Mouse (Mus musculus) spleen, embryonic (tissue): ENCODE measurements around the gene Agap1.

Experiments
- CTCF ChIA-PET: fragments of 350-600 bp; sonication (Branson Sonifier 250); formaldehyde crosslinking; loops from one replicate; lab custom pipeline; 2022; lab: Charles Lee

The Agap1 gene

GRCm38 (mm10) chr1:89454196-89455123, at the start of gene Agap1:
Gene Agap1, plus strand, starts transcription at chr1:89454806.
- CTCF ChIA-PET = no interaction called here

- CTCF ChIA-PET = no interaction called here
These were observed 48.6 kb upstream of the Agap1 start for GRCm38 (mm10) chr1:89405991-89406390.

DNA sequence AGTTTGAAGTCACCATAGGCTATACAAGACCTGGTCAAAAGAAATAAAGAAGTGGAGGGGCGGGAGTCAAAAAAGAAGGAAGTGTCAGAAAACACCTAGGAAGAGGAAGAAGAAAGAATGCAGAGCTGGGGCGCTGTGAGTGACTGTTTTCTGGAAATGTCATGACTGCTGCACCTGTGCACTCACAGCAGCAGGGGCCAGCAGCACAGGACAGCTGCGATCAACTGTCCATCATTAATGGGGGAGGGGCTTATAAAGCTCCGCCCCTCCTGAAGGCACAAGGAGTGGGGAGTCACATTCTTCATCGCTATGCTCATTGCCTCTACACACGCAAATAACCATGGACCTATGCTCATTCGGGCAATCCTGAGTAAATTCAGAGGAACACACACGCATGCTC, 46.6 kb upstream of the Agap1 start:
- CTCF ChIA-PET = no interaction called here

DNA sequence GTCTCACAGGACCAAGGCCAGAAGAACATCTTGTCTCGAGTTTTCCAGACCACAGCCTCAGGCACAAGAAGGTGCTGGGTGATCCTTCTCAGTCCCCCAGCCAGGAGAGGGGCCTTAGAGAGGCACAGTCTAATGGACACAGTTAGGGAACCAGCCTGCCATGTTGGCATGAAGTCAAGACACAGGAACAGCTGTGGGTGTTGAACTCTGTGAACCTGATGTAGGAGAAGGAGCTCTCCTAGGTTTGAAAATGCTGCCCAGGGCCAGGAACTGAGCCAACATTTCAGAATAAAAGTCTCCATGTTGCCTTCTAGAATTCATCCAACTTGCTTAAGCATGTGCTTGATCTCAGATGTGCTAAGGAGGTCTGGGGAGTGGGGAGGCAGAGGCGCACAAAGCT, 41.5 kb upstream of the Agap1 start:
- CTCF ChIA-PET = no interaction called here

DNA sequence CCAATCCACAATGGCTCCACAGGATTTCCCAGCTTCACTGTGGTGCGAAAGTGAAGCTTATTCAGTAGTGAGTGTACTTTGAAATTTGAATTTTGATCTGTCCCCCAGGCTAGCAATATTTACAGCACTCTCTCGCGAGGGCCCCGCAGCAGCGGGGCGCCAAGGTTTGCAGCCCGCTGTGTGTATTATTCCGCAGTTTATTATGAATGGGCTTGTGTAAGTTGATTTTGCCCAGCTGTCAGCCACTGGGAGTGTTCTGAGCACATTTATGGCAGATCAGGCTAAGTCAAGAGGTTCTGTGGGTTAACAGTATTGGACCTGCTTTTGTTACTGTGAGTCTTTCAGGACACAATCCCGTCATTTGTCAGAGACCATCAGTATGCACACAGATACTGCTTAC, 40.0 kb upstream of the Agap1 start:
- CTCF ChIA-PET = no interaction called here

DNA sequence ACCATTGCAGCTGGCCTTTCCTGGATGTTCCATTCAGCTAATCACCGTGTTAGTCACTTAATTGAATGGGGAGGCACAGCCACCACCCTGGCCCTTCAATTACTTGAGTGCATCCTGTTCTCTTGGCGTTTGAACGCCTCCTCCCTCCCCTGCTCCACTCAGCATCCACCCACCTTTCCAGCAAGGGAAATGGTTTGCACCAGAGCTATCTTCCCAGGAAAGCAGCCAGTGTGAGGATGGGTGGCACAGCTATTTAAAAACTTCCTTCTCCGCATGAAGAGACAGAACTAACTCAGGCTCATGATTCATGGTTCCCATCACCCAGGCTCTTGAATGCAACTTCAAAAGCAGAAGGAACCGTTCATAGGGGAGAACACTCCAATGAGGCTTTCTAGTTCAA, 37.7 kb upstream of the Agap1 start:
- CTCF ChIA-PET = no interaction called here

- CTCF ChIA-PET = no interaction called here
These were observed 34.0 kb upstream of the Agap1 start for GRCm38 (mm10) chr1:89420642-89421041.

DNA sequence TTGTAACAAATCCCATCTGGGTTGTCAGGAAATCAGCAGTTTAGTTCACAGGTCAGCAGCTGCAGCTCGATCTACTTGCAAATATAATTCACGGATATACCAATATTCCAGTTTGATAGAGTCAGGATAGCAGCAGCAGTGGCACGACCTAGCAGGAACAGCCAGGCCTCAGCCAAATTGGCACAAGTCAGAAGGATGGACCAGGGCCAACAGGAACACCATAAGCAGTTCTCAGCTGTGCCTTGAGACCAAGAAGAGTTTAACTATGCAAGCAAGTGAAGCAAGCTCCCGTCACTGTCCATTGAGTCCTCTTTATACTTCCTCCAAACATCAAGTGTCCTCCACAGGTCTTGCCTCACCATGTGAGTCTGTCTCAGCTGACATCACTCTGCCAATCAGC, 33.2 kb upstream of the Agap1 start:
- CTCF ChIA-PET = no interaction called here

DNA sequence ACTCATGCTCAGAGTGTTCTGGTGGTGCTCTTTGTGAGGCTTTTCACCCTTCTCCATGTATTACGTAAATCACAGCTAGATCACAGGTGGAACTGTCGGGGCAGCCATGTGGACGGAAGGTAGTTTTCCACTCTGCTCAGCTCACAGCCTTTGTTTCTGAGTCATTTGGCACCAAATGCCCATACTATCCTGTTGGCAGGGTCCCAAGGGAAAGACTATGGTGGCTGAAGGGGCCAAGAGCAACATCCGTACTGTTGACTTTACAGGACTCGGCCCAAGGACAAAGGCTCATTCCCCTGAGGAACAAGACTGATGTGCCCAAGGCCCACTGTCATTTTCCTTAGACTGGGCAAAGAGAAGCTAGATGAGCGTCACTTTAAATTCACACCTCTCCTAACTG, 30.0 kb upstream of the Agap1 start:
- CTCF ChIA-PET = no interaction called here

DNA sequence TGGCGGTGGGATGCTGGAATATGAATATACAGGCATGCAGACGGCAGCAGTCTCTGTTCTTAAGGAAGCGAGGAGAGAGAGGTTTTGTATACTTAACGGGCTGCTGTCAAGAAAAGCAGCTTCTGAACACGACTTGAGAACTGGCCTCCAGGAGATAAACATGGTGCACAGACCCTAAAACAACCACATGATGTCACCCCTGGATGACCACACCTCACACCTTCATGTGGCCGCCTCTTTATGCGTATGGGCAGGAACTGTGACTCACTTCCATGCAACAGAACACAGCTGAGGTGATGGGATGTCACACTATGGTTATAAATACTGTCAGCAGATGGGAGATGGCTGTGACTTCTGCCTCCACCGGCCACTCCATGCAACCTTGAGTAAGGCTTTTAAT, 28.5 kb upstream of the Agap1 start:
- CTCF ChIA-PET = no interaction called here

DNA sequence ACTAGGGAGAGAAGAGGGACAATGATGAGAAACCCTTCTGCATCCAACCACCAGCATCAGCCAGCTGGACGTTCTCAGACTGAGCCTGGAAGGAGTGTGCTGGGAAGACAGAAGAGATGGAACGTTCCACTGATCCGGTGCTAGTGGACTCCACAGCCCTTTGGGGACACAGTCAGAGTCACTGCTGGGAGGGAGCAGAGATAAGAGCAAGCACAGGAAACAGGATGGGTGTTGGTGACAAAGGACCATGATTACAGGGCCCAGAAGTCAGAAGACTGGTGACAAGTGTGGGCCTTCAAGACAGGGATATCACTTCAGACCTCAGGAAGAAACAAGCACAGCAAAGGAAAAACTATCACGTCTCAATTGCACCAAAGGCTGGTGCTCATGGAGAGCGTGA, 25.9 kb upstream of the Agap1 start:
- CTCF ChIA-PET = no interaction called here

GRCm38 (mm10) chr1:89429946-89430640, 24.5 kb upstream of the Agap1 start:
- CTCF ChIA-PET = interaction anchor here (0.6 kb wide), 1 partner anchor 9 kb away, joined by 20 read pairs; no protein-coding TSS in a partner anchor

DNA sequence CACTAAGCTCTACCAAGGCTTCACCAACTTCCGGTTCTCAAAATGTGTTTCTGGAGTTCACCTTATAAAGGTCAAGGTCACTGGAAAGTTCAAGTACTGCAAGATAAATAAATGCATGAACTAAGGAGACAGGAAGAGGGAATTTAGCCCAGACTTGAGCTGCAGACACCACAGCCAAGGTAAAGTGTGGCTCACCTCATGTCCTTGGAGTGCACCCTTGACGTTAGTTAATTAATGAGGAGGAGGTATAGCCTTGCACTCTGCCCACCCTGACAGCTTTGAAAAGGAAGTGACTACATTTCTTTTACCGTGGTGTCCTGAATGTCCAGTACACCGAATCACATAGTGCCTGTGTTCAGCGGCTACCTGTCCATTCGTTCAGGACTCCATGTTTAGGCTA, 15.3 kb upstream of the Agap1 start:
- CTCF ChIA-PET = interaction anchor here (0.7 kb wide), 1 partner anchor 9 kb away, joined by 20 read pairs; no protein-coding TSS in a partner anchor

DNA sequence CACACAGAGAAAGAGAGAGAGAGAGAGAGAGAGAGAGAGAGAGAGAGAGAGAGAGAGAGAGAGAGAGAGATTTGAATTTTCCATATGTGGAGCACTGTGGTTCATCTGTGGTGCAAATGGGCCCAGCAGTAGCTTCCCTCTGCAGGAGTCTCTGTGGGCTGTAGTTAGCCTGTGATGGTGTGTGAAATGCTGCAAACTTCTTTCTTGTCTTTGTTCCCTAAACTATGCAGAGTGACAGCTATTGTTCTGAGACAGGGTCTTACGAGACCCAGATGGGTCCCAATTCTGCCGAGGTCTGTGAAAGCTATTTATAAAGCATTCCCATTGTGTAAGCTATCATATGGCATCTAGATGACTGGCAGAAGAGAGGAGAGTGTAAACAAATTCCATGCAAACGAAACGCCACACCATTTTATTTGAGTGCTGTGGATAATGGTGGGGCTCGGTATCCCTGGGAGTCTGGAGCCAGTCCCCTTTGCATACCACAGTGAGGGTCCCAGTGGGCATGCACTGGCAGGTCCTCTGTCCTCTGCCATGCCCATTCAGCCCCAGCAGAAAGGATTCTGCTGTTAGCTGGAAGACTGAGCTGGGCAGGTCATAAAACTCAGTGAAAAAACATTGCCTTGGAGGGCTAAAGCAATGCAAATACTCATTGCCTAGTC, 13.2 kb upstream of the Agap1 start:
- CTCF ChIA-PET = no interaction called here

GRCm38 (mm10) chr1:89443512-89443911, 11.1 kb upstream of the Agap1 start:
- CTCF ChIA-PET = no interaction called here

GRCm38 (mm10) chr1:89444014-89444413, 10.6 kb upstream of the Agap1 start:
- CTCF ChIA-PET = no interaction called here

DNA sequence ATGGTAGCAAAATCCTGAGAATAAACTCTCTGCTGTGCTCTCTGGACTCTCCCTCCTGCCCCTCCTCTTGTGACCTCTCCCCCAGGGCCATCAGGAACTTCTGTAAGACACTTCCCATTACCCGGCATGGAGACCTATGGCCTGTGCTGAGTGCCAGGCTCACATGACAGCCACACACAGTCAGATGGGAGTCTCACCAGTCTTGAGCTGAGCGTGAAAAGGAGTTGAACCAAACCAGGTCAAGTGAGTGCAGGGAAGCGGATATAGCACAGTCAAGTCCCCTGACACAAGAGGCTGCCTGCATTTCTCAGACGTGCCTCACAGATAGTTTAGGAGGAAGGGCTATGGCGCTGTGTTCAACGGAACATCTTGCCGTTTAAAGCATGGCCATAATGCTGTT, 4.5 kb upstream of the Agap1 start:
- CTCF ChIA-PET = no interaction called here

GRCm38 (mm10) chr1:89452138-89452537, 2.5 kb upstream of the Agap1 start:
- CTCF ChIA-PET = no interaction called here

GRCm38 (mm10) chr1:89453666-89454065, 940 bp upstream of the Agap1 start:
- CTCF ChIA-PET = no interaction called here

DNA sequence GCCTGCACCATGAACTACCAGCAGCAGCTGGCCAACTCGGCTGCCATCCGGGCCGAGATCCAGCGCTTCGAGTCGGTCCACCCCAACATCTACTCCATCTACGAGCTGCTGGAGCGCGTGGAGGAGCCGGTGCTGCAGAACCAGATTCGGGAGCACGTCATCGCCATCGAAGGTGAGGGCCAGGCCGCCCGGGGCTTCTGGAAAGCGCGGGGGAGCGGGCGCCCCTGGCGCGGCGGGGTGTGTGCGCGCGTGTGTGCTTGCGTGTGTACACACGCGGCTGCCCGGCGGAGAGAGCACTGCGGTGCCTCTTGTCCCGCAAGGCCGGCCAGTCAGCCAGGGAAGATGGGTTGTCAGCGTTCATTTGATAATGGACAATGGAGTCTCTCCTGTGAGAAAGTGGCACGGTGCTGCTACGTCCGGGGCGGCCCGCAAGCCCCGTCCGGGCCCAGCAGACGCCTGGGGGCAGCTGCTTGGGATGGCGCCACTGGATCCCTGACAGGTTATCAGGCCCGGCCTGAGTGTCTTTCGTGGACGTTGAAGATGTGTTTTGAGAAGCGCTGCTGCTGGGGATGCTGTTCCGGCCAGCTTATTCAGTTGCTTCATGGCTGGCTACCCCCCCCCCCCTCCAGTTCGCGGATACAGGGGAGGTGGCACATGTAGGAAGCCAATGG, 950 bp downstream of the Agap1 start:
- CTCF ChIA-PET = no interaction called here

DNA sequence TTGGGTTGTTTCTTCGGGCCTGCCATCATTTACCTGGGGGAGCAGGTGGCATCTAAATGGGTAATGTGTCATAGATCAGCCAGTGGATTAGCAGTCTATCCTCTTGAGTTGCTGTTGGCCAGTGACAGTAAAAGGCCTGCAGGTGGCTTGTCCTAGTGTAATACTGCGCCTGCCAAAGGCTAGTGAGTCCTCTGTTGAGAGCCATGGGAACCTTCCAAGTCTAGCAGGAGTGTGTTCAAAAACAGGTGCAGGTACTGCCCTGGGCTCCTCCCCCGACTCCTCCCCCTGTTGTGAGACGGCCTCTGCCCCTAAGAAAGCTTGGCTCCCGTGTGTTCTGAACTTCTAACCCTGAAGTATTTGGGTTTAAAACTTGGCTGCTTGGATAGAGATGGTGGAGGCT, 1.9 kb downstream of the Agap1 start:
- CTCF ChIA-PET = no interaction called here
